Mouse (Mus musculus) central nervous system, embryonic 11.5 days (tissue): ENCODE measurements around the gene Tcaf3. TPM values are rescaled to one million over a fixed set of nuclear protein-coding genes. Genes with fewer than 3 reads are reported as not detected.

Experiments used
- polyA plus RNA-seq: library from polyadenylated mRNA; depleted of rRNA; stranded (reverse); fragments of >200 nt; gene quantifications from 2 replicates; pipeline ENCODE4 v1.2.3, GENCODE M21; 2012; rRNA removed

Gene Tcaf3
- polyA plus RNA-seq: not detected in 2 replicates

GRCm38 (mm10) chr6:42597592-42597991 is at the start of gene Tcaf3:
Gene Tcaf3, minus strand, starts transcription at chr6:42597692.

GRCm38 (mm10) chr6:42644912-42645549 is 47.5 kb upstream of the Tcaf3 start, which contains the start of gene Tcaf2:
Gene Tcaf2, minus strand, starts transcription at chr6:42645254.

GRCm38 (mm10) chr6:42547461-42547860 is 50.0 kb downstream of the Tcaf3 start, which contains the start of gene Olfr455:
Gene Olfr455, minus strand, starts transcription at chr6:42547587.

Other genes with a start within 250 kb of the Tcaf3 start
- gene Zyx, start 248.1 kb downstream of the Tcaf3 start, polyA plus RNA-seq: 57.3 and 91.0 TPM in 2 replicates
- gene Epha1, start 224.4 kb downstream of the Tcaf3 start, polyA plus RNA-seq: 1.9 and 3.1 TPM in 2 replicates
- 0.14 TPM in 1 of 2 replicates, not detected in the other for gene Tas2r143, start 197.5 kb downstream of the Tcaf3 start, polyA plus RNA-seq
- gene Tas2r135, start 192.3 kb downstream of the Tcaf3 start, polyA plus RNA-seq: 0.09 TPM in 1 of 2 replicates, not detected in the other
- not detected in 2 replicates for gene Tas2r126, start 163.2 kb downstream of the Tcaf3 start, polyA plus RNA-seq
- not detected in 2 replicates for gene Olfr458, start 132.5 kb downstream of the Tcaf3 start, polyA plus RNA-seq
- not detected in 2 replicates for gene Olfr457, start 121.4 kb downstream of the Tcaf3 start, polyA plus RNA-seq
- not detected in 2 replicates for gene Olfr456, start 110.5 kb downstream of the Tcaf3 start, polyA plus RNA-seq
- gene Olfr455, start 50.1 kb downstream of the Tcaf3 start, polyA plus RNA-seq: not detected in 2 replicates
- gene Tcaf2, start 47.6 kb upstream of the Tcaf3 start, polyA plus RNA-seq: 2.9 and 3.8 TPM in 2 replicates
- gene Tcaf1, start 112.4 kb upstream of the Tcaf3 start, polyA plus RNA-seq: 85.2 and 88.9 TPM in 2 replicates
- not detected in 2 replicates for gene Olfr453, start 141.7 kb upstream of the Tcaf3 start, polyA plus RNA-seq
- not detected in 2 replicates for gene Olfr38, start 158.7 kb upstream of the Tcaf3 start, polyA plus RNA-seq
- not detected in 2 replicates for gene Olfr452, start 187.4 kb upstream of the Tcaf3 start, polyA plus RNA-seq
- gene Olfr450, start 214.2 kb upstream of the Tcaf3 start, polyA plus RNA-seq: not detected in 2 replicates
- gene Olfr449, start 236.7 kb upstream of the Tcaf3 start, polyA plus RNA-seq: not detected in 2 replicates